Mouse (Mus musculus) ES-E14 (cell line): ENCODE measurements around the gene Mef2c. TPM values are rescaled to one million over a fixed set of nuclear protein-coding genes. Genes with fewer than 3 reads are reported as not detected.

ENCODE experiments used
- DNase-seq: peaks from one replicate; pipeline ENCODE4 v3.0.0-alpha.2; 2013; ENCODE audit warnings: low read depth, low spot score
- H3K27ac ChIP-seq: 2 replicates; pipeline ENCODE4 v1.5.1; 2012; ENCODE audit warnings: low read depth, mild to moderate bottlenecking, low read length, moderate library complexity, mixed read lengths; ENCODE audit not compliant: poor library complexity, insufficient read depth, severe bottlenecking
- H3K36me3 ChIP-seq: 2 replicates; pipeline ENCODE4 v1.6.1; 2012; ENCODE audit warnings: mild to moderate bottlenecking, low read length, moderate library complexity, mixed read lengths; ENCODE audit not compliant: control insufficient read depth, poor library complexity, insufficient read depth, severe bottlenecking
- H3K4me1 ChIP-seq, 2 experiments: fragments of 150-350 bp in 1 of 2; sonication (generic) in 1 of 2; 2 replicates each; pipeline ENCODE4 v1.6.1; 2012; ENCODE audit warnings: low read length in 2 of 2, mild to moderate bottlenecking in 1 of 2, mixed read lengths in 1 of 2; ENCODE audit not compliant: control insufficient read depth in 2 of 2, insufficient read depth in 2 of 2, poor library complexity in 1 of 2
- H3K4me3 ChIP-seq, 2 experiments: fragments of 150-350 bp in 1 of 2; sonication (generic) in 1 of 2; 2 replicates each; pipeline ENCODE4 v1.5.1; 2012; ENCODE audit warnings: low read length in 2 of 2, low read depth in 1 of 2, mild to moderate bottlenecking in 1 of 2, mixed read lengths in 1 of 2; ENCODE audit not compliant: insufficient read depth in 1 of 2, poor library complexity in 1 of 2, severe bottlenecking in 1 of 2
- H3K9ac ChIP-seq: 2 replicates; pipeline ENCODE4 v1.6.1; 2012; ENCODE audit warnings: low read depth, mild to moderate bottlenecking, low read length, mixed read lengths; ENCODE audit not compliant: poor library complexity, insufficient read depth, severe bottlenecking
- H3K9me3 ChIP-seq: fragments of 150-350 bp; sonication (generic); 2 replicates; pipeline ENCODE4 v1.6.1; 2012; ENCODE audit warnings: low read depth, mild to moderate bottlenecking, low read length; ENCODE audit not compliant: control insufficient read depth, insufficient read depth
- CHD2 ChIP-seq: IDR thresholded peaks from 2 replicates; pipeline ENCODE4 v1.6.1; 2014; ENCODE audit warnings: mild to moderate bottlenecking, low read depth, low read length, inconsistent platforms
- HCFC1 ChIP-seq: IDR thresholded peaks from 2 replicates; pipeline ENCODE4 v1.6.1; 2012; ENCODE audit warnings: low read length, inconsistent platforms, borderline replicate concordance; ENCODE audit not compliant: insufficient read depth
- MAFK ChIP-seq: IDR thresholded peaks from 2 replicates; pipeline ENCODE4 v1.6.1; 2014; ENCODE audit warnings: mild to moderate bottlenecking, low read depth, low read length, inconsistent platforms; ENCODE audit not compliant: insufficient read depth
- ZC3H11A ChIP-seq: IDR thresholded peaks from 2 replicates; pipeline ENCODE4 v1.6.1; 2012; ENCODE audit warnings: low read depth, mild to moderate bottlenecking, inconsistent platforms, low read length, borderline replicate concordance
- ZNF384 ChIP-seq: IDR thresholded peaks from 2 replicates; pipeline ENCODE4 v1.6.1; 2012; ENCODE audit warnings: low read depth, low read length, inconsistent platforms
- in situ Hi-C, 2 experiments: fragments of 600-800 bp; cut with MboI; formaldehyde crosslinking; loops; one replicate each; pipeline ENCODE4 v1.15.1; 2025; ENCODE audit warnings: low sequenced_read_pairs in 2 of 2, inconsistent platforms in 1 of 2; ENCODE audit not compliant: unreplicated experiment in 2 of 2
- total RNA-seq: library from RNA; depleted of rRNA; stranded (reverse); fragments of 300-350 nt; gene quantifications from 2 replicates; pipeline ENCODE4 v1.2.3, GENCODE M21; 2012

Gene Mef2c
- total RNA-seq, 1 experiment = 0.76 TPM

DNA sequence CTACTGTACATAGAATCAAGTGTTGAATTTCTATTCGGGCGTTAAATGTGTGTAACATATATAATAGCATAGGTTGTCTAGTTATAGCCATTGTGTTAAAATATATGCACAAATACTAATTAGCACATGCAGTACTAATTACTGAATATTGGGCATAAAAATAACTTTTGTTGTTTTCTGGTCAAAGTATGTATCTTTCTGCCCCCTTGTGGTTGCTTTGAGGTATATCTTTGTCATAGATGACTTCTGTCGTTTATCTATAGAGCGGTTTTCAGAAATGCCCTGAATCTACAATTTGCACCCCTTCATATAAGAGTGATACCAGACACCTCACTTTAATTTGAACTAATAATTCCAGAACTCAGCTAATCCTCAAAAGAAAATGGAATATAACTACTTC lies 152.9 kb downstream of the Mef2c start:
- TF ChIP-seq ZC3H11A = 0 out of 2 replicates have a peak, but pooled peaks have one; percentile 12
- no peak for TF ChIP-seq CHD2
- TF ChIP-seq MAFK = no peak
- H3K36me3 ChIP-seq = no peaks in the 10 kb centered on the region
- DNase-seq = no peak
- no peaks in the 10 kb centered on the region for H3K4me1 ChIP-seq
- no peaks in the 10 kb centered on the region for H3K9me3 ChIP-seq
- in situ Hi-C loops = loop anchor here in 1 of 2 experiments (25.0 kb wide), 1 partner anchor 1106 kb away; no protein-coding TSS in a partner anchor
- H3K27ac ChIP-seq = no peak overlapping the region
- no peak overlapping the region for H3K4me3 ChIP-seq
- no peak overlapping the region for H3K9ac ChIP-seq

DNA sequence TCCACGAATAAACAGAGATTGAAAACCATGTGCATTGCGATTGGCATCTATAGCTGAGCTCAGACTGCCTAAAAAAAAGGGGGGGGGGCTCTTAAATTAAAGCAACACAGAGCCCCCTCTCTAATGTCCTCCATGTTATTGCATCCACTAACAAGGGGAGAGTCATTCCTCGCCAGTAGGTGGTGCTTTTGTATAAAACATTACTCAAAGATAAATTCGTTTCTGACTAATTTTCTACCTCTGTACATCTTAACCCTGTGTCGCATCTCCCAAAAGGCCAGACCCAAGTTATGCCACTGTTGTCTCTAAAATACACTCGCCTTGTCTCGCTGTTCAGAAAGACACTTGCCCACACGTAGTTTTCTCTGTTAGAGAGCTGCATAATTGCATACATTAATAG lies 156.9 kb downstream of the Mef2c start:
- H3K4me3 ChIP-seq = no peak overlapping the region
- DNase-seq = no peak
- in situ Hi-C loops = loop anchor here in 1 of 2 experiments (25.0 kb wide), 1 partner anchor 1102 kb away; no protein-coding TSS in a partner anchor
- TF ChIP-seq CHD2 (no peak), MAFK (no peak), HCFC1 (no peak), ZNF384 (no peak), ZC3H11A (no peak)
- H3K4me1 ChIP-seq = no peaks in the 10 kb centered on the region
- no peak overlapping the region for H3K27ac ChIP-seq
- H3K36me3 ChIP-seq = no peaks in the 10 kb centered on the region
- H3K9ac ChIP-seq = no peak overlapping the region
- H3K9me3 ChIP-seq = no peaks in the 10 kb centered on the region

DNA sequence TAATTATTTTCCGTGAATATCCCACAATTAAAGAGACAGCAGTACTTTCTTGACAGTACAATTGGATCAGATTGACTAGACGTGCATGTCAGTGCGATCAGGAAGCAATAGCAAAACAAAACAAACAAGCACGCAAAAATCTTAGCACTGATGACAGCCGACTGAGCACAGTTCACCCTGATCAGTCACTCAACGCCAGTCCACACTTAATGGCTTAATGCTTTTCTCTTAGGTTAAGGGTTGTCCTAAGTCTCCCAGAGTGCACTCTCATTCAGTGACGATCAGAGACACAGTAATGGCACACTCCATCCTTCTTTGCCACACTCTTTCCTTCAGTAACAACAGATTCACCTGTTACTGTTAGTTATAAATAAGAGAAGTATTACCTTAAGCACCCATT lies 157.3 kb downstream of the Mef2c start:
- H3K4me1 ChIP-seq = no peaks in the 10 kb centered on the region
- no peaks in the 10 kb centered on the region for H3K9me3 ChIP-seq
- TF ChIP-seq HCFC1 (no peak), CHD2 (no peak), ZNF384 (no peak), ZC3H11A (no peak), MAFK (no peak)
- H3K36me3 ChIP-seq = no peaks in the 10 kb centered on the region
- H3K9ac ChIP-seq = no peak overlapping the region
- DNase-seq = no peak
- H3K27ac ChIP-seq = no peak overlapping the region
- in situ Hi-C loops = loop anchor here in 1 of 2 experiments (25.0 kb wide), 1 partner anchor 1101 kb away; no protein-coding TSS in a partner anchor
- no peak overlapping the region for H3K4me3 ChIP-seq

DNA sequence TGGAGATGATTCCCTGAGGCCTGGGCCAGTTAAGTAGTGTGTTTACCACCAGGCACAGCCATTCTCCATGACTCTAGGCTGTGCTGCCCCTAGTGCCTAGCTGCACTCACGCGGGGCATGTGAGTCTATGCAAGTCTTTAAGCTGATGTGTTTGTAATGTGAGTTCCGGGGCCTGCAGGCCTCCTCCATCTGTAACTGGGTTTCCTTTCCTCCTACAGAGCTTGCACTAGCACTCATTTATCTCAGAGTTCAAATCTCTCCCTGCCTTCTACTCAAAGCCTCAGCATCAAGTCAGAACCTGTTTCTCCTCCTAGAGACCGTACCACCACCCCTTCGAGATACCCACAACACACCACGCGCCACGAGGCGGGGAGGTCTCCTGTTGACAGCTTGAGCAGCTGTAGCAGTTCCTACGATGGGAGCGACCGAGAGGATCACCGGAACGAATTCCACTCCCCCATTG lies 158.3 kb downstream of the Mef2c start:
- no peak overlapping the region for H3K9ac ChIP-seq
- H3K36me3 ChIP-seq = no peaks in the 10 kb centered on the region
- H3K27ac ChIP-seq = no peak overlapping the region
- no peak for TF ChIP-seq ZC3H11A
- no peak for TF ChIP-seq MAFK
- TF ChIP-seq HCFC1 = no peak
- no peak for TF ChIP-seq CHD2
- no peak for TF ChIP-seq ZNF384
- H3K4me3 ChIP-seq = no peak overlapping the region
- H3K9me3 ChIP-seq = no peaks in the 10 kb centered on the region
- in situ Hi-C loops = loop anchor here in 1 of 2 experiments (25.0 kb wide), 1 partner anchor 1100 kb away; no protein-coding TSS in a partner anchor
- no peaks in the 10 kb centered on the region for H3K4me1 ChIP-seq
- DNase-seq = no peak

DNA sequence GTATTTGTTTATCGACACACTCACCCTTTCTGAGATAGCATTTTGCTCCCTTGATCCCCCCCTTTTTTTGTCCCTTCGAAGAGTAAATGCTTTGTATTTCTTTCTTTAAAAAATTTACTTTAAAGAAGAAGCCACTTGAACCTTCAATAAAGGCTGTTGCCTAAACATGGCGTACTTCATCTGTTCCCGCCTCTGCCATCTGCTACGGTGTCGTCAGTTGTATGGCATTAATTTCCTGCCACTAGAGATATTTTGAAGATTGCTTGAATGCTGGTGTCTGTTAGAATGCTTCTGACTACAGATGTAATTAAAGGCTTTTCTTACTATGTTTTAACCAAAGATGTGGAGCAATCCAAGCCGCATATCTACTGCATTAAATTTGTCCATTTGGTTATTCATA lies 162.3 kb downstream of the Mef2c start:
- Histone ChIP-seq H3K4me1 (no peaks in the 10 kb centered on the region), H3K36me3 (no peaks in the 10 kb centered on the region), H3K27ac (no peak overlapping the region), H3K9ac (no peak overlapping the region), H3K4me3 (no peak overlapping the region), H3K9me3 (no peaks in the 10 kb centered on the region)
- TF ChIP-seq ZC3H11A = no peak
- no peak for TF ChIP-seq CHD2
- TF ChIP-seq HCFC1 = no peak
- no peak for TF ChIP-seq MAFK
- no peak for TF ChIP-seq ZNF384
- in situ Hi-C loops = loop anchor here in 1 of 2 experiments (25.0 kb wide), 1 partner anchor 1096 kb away; no protein-coding TSS in a partner anchor
- DNase-seq = no peak
